Mouse (Mus musculus) lung, embryonic 16.5 days (tissue): ENCODE results near the gene Gm3409. TPM values are rescaled to one million over a fixed set of nuclear protein-coding genes. Genes with fewer than 3 reads are reported as not detected.

ENCODE experiments used
- polyA plus RNA-seq: library from polyadenylated mRNA; unstranded; fragments of >200 nt; fragmentation: Nextera tagmentation; extraction: Ambion mirVana; gene quantifications from 2 replicates; pipeline ENCODE4 v1.2.1, GENCODE M21; 2015

Gene Gm3409
- polyA plus RNA-seq, 1 experiment from 2014 or later: not detected

Other genes with a start within 250 kb of the Gm3409 start
- gene Wasf3, start 152.7 kb upstream of the Gm3409 start, polyA plus RNA-seq: 0.92 and 1.0 TPM in 2 replicates
- gene Gm6408, start 55.7 kb upstream of the Gm3409 start, polyA plus RNA-seq: not detected in 2 replicates
- not detected in 2 replicates for gene Gm6370, start 46.3 kb upstream of the Gm3409 start, polyA plus RNA-seq
- not detected in 2 replicates for gene 4930449I24Rik, start 35.2 kb upstream of the Gm3409 start, polyA plus RNA-seq
- not detected in 2 replicates for gene Gm3402, start 23.5 kb upstream of the Gm3409 start, polyA plus RNA-seq
- not detected in 2 replicates for gene Gm3404, start 11.8 kb upstream of the Gm3409 start, polyA plus RNA-seq
- gene Gm3415, start 18.5 kb downstream of the Gm3409 start, polyA plus RNA-seq: not detected in 2 replicates
- gene Gpr12, start 47.6 kb downstream of the Gm3409 start, polyA plus RNA-seq: not detected in 2 replicates